Mouse (Mus musculus) kidney, adult 2 months (tissue): ENCODE measurements around the gene Tm6sf1. TPM values are rescaled to one million over a fixed set of nuclear protein-coding genes. Genes with fewer than 3 reads are reported as not detected.

Experiments used
- DNase-seq: peaks from one replicate; pipeline ENCODE4 v3.0.0; 2021
- H3K27ac ChIP-seq: fragments of 200-500 bp; 2 replicates; pipeline ENCODE4 v1.5.1; 2012; ENCODE audit warnings: low read depth, low read length, control low read depth, inconsistent platforms; ENCODE audit not compliant: insufficient read depth
- H3K27me3 ChIP-seq: fragments of 200-500 bp; replicated peaks from 2 replicates; pipeline ENCODE4 v1.6.1; 2012; ENCODE audit warnings: mild to moderate bottlenecking, moderate library complexity, low read length, inconsistent platforms; ENCODE audit not compliant: control insufficient read depth, insufficient read depth
- H3K36me3 ChIP-seq: fragments of 200-500 bp; 2 replicates; pipeline ENCODE4 v1.6.1; 2012; ENCODE audit warnings: mild to moderate bottlenecking, moderate library complexity, low read length, inconsistent platforms; ENCODE audit not compliant: control insufficient read depth, insufficient read depth
- H3K4me1 ChIP-seq: fragments of 200-500 bp; 2 replicates; pipeline ENCODE4 v1.6.1; 2011; ENCODE audit warnings: low read length; ENCODE audit not compliant: control insufficient read depth, insufficient read depth
- H3K4me3 ChIP-seq: fragments of 200-500 bp; 2 replicates; pipeline ENCODE4 v1.5.1; 2011; ENCODE audit warnings: mild to moderate bottlenecking, low read depth, low read length, control low read depth; ENCODE audit not compliant: insufficient read depth
- CTCF ChIP-seq: fragments of 200-500 bp; conservative IDR thresholded peaks from 2 replicates; pipeline ENCODE4 v1.5.1; 2011; ENCODE audit warnings: low read depth, mild to moderate bottlenecking, control low read depth, low read length, moderate library complexity, mixed read lengths; ENCODE audit not compliant: insufficient read depth, insufficient read length
- POLR2A ChIP-seq: fragments of 200-500 bp; IDR thresholded peaks from one replicate; pipeline ENCODE4 v1.6.1; 2011; ENCODE audit warnings: low read depth, low read length, control low read depth
- WGBS: fragments of 180-500 bp; shearing (Covaris S2); methylation state at CpG from one replicate; pipeline ENCODE4 v1.1.7; 2018; 5-methylcytosine and 5-hydroxymethylcytosine counted together
- polyA plus RNA-seq: library from polyadenylated mRNA; depleted of rRNA; stranded (reverse); fragments of >200 nt; gene quantifications from 2 replicates; pipeline ENCODE4 v1.2.3, GENCODE M21; 2012

The Tm6sf1 gene
- polyA plus RNA-seq, 1 experiment: 17.0 TPM

DNA sequence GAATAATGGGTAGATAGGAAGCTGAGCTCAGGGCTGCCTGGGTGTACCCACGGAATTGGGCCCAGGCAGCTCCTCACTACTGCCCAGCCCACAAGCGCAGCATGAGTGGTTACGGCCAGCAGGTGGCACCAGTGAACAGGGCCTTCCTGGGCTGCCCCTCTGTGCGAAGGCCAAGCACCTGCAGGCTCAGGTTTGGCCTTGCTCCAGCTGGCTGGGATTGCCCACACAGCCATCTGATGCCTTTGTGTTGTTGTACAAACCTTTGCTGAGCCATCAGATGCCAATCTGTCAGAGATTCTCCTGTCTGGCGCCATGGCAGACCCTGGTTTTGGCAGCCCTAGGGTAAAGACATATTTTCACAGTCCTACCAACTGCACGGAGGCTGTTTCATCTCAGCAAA lies 9.4 kb downstream of the Tm6sf1 start:
- H3K27me3 ChIP-seq: no peaks in the 10 kb centered on the region
- 23% methylated on average over 6 of the region's 6 CpGs for WGBS
- TF ChIP-seq CTCF: peak; percentile 93
- TF ChIP-seq POLR2A: no peak
- DNase-seq: peak; percentile 85
- no peaks in the 10 kb centered on the region; the same call in 1 of the 2 replicates for H3K4me1 ChIP-seq
- no peak overlapping the region for H3K4me3 ChIP-seq
- no peaks in the 10 kb centered on the region for H3K36me3 ChIP-seq
- no peak overlapping the region for H3K27ac ChIP-seq

DNA sequence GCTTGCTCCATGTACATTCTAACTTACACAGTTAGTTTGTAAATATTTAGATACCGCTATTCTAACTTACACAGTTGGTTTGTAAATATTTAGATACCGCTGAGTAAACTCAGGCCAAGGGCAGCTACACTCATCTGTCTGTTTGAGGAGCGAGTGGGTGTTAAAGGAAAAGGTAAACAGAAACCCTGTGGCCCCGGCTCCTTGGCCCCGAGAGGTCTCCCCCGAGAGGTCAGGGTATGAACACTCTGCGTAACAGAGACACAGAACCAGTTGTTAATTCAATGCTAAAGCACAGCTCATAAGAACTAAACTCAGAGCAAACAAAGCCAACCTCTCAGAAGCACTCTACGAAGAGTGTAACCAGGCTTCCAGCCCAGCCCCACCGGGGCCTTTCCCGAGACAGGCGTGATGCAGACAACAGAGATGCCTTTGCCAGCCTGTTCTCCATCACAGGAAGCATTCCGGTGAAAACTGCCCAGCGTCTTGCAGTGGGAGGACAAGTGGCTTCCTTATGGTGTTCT lies 13.8 kb downstream of the Tm6sf1 start:
- WGBS: 75% methylated on average over 13 of the region's 13 CpGs
- H3K4me1 ChIP-seq: no peaks in the 10 kb centered on the region; the same call in 1 of the 2 replicates
- H3K27me3 ChIP-seq: no peaks in the 10 kb centered on the region
- H3K4me3 ChIP-seq: no peak overlapping the region
- TF ChIP-seq CTCF (no peak), POLR2A (no peak)
- no peaks in the 10 kb centered on the region for H3K36me3 ChIP-seq
- no peak for DNase-seq
- no peak overlapping the region for H3K27ac ChIP-seq

DNA sequence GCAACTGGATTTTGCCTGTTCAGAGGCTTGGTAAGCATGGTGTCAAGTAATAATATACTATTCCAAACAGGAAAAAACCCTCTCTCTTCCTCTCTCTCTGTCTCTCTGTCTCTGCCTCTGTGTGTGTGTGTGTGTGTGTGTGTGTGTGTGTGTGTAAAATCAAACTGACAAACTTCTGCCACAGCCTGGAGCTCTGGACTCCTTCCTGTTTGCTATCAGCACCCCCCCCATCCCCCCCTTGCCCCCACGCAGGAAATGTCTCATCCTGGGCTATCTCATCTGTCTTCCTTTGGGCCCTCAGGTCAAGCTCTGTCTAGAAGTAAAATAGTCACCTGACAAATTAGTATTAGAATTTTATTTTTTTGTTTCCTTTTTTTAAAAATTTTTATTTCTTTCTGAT lies 15.0 kb downstream of the Tm6sf1 start:
- Histone ChIP-seq H3K36me3 (no peaks in the 10 kb centered on the region), H3K27ac (no peak overlapping the region), H3K27me3 (no peaks in the 10 kb centered on the region), H3K4me1 (no peaks in the 10 kb centered on the region), H3K4me3 (no peak overlapping the region)
- no peak for DNase-seq
- TF ChIP-seq CTCF (no peak), POLR2A (no peak)
- 50% methylated on average over 1 of the region's 1 CpGs for WGBS

DNA sequence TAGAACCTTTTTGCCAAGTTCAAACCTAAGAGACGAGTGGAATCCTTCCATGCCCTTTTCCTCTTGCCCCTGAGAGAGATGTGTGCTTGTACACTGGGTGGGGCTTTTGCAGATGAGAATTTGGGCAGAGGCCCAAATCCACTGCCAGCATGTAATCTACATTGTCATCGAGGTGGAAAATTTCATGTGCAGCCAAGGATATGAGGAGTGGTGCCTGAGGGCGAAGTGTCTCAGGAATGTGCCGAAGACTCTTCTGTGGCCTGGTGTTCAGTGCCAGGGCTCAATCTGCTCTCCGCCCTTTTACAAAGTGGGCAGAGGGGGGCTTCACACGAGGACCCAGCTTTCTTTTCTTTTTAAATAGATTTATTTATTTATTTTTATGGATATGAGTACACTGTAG lies 15.8 kb downstream of the Tm6sf1 start:
- Histone ChIP-seq H3K36me3 (no peaks in the 10 kb centered on the region), H3K27me3 (no peaks in the 10 kb centered on the region), H3K4me3 (no peak overlapping the region), H3K4me1 (no peaks in the 10 kb centered on the region), H3K27ac (no peak overlapping the region)
- TF ChIP-seq POLR2A (no peak), CTCF (no peak)
- WGBS: 48% methylated on average over 6 of the region's 6 CpGs
- DNase-seq: peak; percentile 63

DNA sequence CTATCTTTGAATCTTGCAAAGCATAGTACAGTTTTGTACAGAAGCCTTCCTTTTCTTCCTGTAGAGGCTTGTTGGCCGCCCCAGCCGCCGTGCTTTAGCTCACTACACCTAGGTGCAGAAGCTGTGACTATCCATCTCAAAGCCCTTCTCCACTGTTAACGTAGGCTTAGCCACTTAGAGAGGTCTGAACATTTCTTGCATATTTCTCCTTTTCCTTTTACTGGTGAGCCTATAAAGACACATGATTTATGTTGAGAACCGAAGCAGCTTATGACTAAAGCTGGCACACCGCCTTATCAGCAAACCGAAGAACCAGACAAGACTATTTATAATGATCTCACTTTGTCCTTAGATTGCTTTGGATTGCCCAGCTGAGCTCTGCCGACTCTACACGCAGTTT lies 16.6 kb downstream of the Tm6sf1 start:
- 51% methylated on average over 9 of the region's 9 CpGs for WGBS
- Histone ChIP-seq H3K4me3 (no peak overlapping the region), H3K36me3 (no peaks in the 10 kb centered on the region), H3K4me1 (no peaks in the 10 kb centered on the region), H3K27me3 (no peaks in the 10 kb centered on the region), H3K27ac (no peak overlapping the region)
- TF ChIP-seq CTCF: no peak
- no peak for TF ChIP-seq POLR2A
- DNase-seq: peak; percentile 36

DNA sequence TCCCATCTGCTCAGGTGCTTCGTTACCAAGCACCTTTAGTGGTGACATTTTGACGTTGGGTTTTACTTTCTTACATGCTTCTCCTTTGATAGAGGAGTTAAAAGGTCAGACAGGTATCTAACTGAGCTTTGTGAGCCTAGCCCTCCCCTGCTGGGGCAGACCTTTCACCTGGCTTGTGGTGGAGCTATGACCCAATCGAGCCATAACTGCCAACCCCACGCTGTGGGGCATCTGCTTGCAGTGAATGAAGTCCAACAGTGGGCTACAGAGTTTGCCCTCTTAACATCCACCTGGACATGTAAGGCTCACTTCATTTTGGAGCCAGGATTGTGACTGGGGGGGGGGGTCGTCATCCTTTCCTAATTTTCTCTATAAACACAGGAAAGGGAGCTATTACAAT lies 21.5 kb downstream of the Tm6sf1 start:
- Histone ChIP-seq H3K27me3 (no peaks in the 10 kb centered on the region), H3K36me3 (no peaks in the 10 kb centered on the region), H3K4me1 (no peaks in the 10 kb centered on the region), H3K4me3 (no peak overlapping the region), H3K27ac (no peak overlapping the region)
- TF ChIP-seq CTCF: no peak
- no peak for TF ChIP-seq POLR2A
- WGBS: 81% methylated on average over 5 of the region's 5 CpGs
- DNase-seq: no peak

DNA sequence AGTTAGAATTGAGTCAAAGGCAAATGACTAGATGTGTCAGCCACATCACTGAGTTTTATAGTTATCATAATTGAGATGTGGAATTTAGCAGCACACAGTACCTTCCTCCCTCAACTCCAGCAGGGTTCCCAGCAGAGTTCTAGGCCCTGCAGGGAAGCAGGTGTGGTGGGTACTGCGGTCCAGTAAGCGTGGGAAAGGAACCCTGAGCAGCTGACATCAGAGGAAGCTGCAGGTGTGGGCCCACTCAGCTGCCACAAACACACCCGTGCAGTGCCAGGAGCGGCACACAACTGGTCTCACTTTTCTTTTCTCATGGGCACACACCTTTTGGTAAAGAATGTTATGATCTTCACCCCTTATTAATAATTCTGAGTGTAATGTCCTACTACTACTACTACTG lies 22.0 kb downstream of the Tm6sf1 start:
- 81% methylated on average over 4 of the region's 4 CpGs for WGBS

More for the DNA sequence above, 22.0 kb downstream of the Tm6sf1 start:
- H3K27me3 ChIP-seq: no peaks in the 10 kb centered on the region
- TF ChIP-seq CTCF (no peak), POLR2A (no peak)
- no peak overlapping the region for H3K4me3 ChIP-seq
- H3K36me3 ChIP-seq: no peaks in the 10 kb centered on the region
- DNase-seq: no peak
- no peaks in the 10 kb centered on the region for H3K4me1 ChIP-seq
- H3K27ac ChIP-seq: no peak overlapping the region
